Mouse (Mus musculus) frontal cortex, adult (tissue): ENCODE measurements around the gene Adh6b.
A peak's percentile ranks its signal among the peaks of the same experiment; 100 is the strongest.
"Not testable (repeated sequence)": the region's sequence is repeated elsewhere in the genome, so short reads cannot be mapped to it uniquely, and the experiment has no call there.

Experiments used
- ATAC-seq: cut with Nextera tagmentation; 2 replicates; pipeline ENCODE4 v1.9.2; 2017; ENCODE audit warnings: mild to moderate bottlenecking, moderate library complexity, mixed read lengths; ENCODE audit not compliant: low TSS enrichment

The Adh6b gene

GRCm38 (mm10) chr3:138360721-138361120, 19.1 kb downstream of the Adh6b start:
- ATAC-seq: no peak

DNA sequence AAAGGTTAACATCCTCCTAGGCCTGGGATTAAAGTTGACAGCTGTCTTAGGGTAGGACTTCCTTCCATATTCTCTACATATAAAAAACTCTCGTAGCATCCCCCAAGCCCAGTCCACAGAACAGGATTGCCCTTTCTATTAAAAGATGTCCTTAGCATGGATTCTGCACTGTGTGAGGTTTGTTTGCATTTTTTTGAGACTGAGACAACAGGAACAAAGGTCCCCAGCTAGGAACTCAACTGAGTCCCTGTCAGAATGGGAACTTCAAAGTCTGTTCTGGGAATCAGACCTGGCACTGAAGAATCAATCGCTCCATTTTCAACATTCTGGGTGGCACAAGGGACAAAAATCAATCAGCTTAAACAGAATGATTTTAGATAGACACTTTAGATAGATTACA, 21.3 kb downstream of the Adh6b start:
- ATAC-seq: no peak

DNA sequence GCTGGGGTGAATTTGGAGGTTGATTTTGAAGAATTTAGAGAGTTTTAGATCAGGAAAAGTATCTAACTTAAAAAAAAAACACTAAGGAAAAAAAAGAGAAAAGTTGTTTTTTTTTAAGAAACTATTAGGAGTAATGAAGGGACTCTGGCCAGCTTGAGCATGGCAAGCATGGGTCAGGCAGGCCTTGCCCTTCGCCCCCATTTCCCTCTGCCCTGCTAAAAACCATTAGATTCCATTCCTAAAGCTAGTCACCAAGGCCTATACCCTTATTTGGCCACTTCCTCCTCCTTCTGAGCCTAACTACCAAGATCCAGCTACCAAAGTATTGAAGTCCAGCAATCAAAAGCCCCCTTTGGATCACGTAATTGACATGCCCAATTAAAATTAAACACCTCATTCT, 24.6 kb downstream of the Adh6b start:
- ATAC-seq: no peak

- no peak for ATAC-seq
Measured at GRCm38 (mm10) chr3:138369546-138369945, 28.0 kb downstream of the Adh6b start.

DNA sequence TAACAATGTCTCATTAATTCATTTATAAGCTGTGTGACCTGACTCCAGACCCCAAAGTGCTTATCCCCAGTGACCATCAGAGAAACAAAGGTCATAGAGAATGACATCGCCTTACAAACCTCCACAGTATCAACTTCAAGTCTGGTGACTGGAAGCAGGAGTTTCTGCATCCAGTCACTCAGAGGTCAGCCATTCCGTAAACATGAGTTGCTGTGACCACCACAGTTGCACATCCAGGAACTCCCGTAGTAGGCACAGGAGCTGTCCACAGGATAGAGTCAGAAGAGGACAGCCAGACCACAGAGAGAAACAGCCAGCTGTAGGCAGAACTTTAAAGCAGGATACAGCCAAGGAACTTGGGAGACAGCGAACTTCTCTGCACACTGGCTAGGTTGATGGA, 28.7 kb downstream of the Adh6b start:
- not testable (repeated sequence) for ATAC-seq

- ATAC-seq: no peak
Measured at GRCm38 (mm10) chr3:138373920-138374319, 32.3 kb downstream of the Adh6b start.

GRCm38 (mm10) chr3:138375148-138375547, 33.6 kb downstream of the Adh6b start:
- no peak for ATAC-seq

- ATAC-seq: no peak
Measured at GRCm38 (mm10) chr3:138381133-138381532, 39.6 kb downstream of the Adh6b start.

GRCm38 (mm10) chr3:138387155-138387554, 45.6 kb downstream of the Adh6b start:
- no peak for ATAC-seq

GRCm38 (mm10) chr3:138404872-138405271, 63.3 kb downstream of the Adh6b start:
- ATAC-seq: no peak

GRCm38 (mm10) chr3:138405341-138405740, 63.8 kb downstream of the Adh6b start:
- peak; percentile 70 for ATAC-seq

GRCm38 (mm10) chr3:138405840-138406239, 64.3 kb downstream of the Adh6b start:
- ATAC-seq: no peak

DNA sequence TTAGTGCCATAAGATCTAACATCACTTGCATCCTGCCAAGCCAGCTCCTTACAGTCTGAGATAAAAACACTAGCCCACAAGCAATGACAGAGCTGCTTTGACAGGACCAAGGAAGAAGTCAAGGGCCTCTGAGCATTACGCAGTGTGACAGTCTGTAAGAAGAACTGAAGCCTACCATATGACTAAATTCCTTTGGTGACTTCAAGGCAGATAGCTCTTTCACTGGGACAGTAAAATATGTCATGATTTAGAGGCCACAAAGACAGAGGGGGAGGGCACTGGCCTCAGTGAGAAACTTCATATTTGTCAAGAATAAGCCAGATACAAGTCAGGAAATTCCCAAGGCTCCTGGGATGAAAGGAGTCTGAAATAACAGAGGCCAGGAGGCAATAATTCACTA, 66.3 kb downstream of the Adh6b start:
- no peak for ATAC-seq
